Mouse (Mus musculus): ENCODE results near the gene Tnpo3.

Tnpo3 gene

DNA sequence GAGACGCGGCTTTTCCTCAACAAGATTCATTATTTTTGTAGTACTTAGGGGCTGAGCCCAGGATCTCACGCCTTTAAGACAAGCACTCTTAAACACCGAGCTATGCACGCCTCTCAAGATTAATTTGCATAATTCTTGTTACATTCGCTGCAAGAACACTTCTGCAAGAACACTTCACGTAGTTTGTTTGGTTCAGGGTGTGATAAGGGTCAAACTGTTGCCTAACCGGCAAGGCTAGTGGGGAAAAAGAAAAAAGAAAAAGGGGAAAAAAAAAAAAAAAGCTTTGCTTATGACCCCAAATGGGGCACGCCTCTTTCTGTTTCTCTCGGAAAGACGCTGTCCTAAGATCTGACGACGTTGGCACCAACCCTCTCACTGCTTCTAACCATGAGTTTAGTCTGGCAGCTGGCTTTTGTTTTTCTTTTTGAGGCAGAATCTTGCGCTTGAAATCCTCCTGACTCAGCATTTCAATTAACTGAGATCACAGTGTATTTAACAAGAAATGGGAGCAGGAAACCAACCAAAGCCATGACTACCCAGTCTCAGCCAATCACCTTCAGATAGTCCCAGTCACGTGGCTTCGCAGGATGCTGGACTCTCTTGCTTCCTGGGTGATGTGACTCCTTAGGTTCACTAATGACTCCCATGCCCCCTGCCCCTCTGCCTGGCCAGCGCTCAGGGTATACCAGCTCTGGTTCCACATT is 11.3 kb upstream of the Tnpo3 start:
- WGBS, result 52% methylated on average over 17 of the region's 17 CpGs

DNA sequence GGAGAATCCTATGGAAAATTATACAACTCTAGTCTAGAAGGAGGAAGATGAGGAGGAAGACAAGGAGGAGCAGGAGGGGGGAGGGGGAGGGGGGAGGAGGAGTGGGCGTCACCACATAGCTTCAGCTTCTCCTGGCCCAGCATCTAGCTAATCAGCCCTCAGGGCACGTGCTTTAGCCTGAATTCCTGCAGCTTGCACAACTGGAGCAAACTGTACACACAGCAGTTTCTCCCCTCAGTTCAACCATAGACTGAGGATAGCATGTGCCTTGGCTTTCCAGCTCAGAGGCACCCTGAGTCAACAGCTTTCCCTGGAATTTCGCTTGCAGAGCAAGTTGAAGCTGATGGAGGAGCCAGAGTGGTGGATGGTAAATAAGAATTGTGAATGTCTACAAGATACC is 10.5 kb upstream of the Tnpo3 start:
- 44% methylated on average over 3 of the region's 3 CpGs for WGBS

DNA sequence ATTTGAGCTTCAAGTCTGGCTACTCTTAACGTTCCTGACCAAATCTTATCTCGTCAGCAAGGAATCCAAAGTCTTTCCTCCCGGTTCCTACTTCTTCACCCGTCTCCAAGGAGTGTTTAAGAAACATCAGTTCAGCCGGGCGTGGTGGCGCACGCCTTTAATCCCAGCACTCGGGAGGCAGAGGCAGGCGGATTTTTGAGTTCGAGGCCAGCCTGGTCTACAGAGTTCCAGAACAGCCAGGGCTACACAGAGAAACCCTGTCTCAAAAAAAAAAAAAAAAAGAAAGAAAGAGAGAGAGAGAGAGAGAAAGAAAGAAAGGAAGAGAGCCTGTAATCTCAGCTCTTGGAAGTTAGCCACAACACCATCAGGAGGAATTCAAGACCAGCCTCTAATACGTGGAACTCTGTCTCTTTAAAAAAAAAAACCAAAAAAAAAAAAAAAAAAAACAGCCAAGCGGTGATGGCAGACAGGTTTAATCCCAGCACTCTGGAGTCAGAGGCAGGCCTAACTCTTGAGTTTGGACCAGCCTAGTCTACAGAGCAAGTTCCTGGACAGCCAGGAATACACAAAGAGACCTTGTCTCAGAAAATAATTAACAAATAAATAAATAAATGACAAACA is 443 bp upstream of the Tnpo3 start:
- 15% methylated on average over 13 of the region's 13 CpGs for WGBS

DNA sequence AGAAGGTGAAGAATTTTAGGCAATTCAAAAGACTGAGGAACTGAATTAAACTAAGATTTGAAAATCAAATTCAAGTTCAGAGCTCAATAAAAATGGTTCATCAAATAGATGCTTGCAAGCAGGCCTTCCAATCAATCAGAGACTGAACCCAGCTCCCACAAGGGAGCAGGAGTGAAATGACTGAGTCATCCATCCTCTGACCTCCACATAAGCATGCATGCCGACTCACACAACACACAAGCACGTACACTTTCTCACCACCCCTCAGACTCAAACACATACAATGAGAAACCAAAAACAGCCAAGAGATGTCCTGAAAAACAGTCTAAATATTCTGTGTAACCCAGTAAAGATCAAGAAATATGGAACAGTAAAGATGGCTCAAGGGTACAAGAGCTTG is 14.0 kb downstream of the Tnpo3 start:
- WGBS, result 62% methylated on average over 2 of the region's 2 CpGs

DNA sequence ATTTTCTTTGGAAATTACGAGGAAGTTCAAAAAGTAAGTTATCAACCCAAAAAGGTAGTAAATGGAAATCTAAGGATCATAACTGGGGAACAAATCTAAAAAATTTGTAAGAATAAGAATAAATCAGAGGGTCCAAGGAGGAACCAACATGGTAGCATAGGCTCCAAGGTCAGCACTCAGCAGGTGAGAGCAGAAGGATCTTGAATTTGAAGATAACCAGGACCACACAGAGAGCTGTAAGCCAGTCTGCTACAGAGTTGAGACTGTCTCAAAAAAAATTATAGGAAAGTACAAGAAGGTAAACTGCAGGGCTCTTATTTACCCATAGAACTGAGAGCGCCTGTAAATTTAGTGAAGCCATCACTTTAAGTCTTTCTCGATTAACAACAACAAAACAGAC is 28.5 kb downstream of the Tnpo3 start:
- 98% methylated on average over 3 of the region's 3 CpGs for WGBS

DNA sequence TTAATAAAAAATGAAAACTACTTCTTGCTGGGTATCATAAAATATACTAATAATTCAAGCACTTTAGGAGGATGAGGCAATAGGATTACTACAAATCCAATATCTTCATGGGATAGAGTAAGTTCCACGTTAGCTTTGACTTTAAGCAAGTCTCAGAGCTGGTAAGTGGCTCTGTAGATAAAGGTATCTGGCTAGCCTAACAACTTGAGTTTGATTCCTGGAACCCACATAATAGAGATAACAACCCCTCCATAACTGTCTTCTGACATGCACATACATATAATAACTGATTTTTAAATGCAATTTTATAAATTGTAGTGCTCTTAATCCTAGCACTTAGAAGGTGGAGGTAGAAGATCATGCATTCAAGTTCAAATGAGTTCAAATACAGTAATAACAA is 28.9 kb downstream of the Tnpo3 start:
- whole genome bisulfite sequencing, result 95% methylated on average over 1 of the region's 1 CpGs

DNA sequence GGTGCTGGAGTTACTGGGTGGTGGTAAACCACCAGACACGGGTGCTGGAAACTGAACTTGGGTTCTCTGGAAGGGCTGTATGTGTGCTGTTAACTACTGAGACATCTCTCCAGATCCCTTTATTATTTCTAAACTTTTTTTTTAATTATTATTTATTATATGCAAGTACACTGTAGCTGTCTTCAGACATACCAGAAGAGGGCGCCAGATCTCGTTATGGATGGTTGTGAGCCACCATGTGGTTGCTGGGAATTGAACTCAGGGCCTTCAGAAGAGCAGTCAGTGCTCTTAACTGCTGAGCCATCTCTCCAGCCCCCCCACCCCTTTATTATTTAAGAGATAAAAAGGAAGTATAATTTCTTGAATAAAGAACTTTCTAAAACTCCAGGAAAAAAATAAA is 33.3 kb downstream of the Tnpo3 start:
- 89% methylated on average over 3 of the region's 3 CpGs for whole genome bisulfite sequencing

DNA sequence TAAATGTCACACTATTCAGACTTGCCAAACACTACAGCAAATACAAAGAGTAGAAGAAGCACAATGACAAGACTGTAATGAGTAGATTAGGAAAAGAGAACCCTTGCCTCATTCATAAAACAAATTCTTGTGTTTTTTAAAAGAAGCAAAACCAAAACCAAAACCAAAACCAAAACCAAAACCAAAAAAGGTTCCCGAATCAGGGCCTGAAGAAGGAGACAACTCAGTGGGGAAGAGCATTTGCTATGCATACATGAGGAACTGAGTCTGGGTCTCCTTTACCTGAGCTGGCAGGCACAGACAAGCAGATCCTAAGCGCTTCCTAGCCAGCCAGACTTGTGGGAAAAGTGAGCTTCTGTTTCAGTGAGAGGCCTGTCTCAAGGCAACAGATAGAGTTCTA is 52.6 kb downstream of the Tnpo3 start:
- 89% methylated on average over 2 of the region's 2 CpGs for WGBS

DNA sequence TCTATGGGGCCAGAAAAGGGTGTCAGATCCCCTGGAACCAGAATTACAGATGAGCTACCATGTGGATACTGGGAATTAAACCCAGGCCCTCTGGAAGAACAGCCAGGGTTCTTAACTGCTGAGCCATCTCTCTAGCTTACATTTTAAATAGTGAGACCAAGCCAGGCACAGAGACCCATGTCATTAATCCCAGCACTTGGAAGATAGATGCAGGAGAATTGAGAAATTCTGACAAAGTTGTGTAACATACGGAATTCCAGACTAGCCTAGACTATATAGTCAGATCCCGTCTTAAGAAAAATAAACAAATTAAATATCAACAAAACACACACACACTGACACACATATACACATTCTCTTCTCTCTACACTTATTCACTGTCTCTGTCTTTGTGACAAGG is 57.2 kb downstream of the Tnpo3 start:
- 88% methylated on average over 2 of the region's 2 CpGs for WGBS

DNA sequence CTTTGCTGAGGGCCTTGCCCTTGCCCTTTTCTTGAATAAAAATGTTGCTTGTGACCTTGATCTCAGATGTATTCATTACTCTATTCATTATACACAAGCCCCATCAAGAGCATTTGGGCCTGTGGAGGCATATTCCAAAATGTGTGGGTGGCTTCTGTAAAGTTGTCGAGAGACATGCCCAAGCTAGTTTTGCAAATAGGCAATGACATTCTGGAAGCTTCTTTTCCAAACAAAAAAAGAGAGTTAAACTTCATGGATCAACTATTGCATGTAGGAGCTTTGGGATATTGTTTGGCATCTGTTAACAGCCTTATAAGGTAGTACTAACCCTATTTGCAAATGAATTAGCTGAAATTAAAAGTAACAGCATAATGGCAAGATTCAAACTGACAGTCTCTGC is 61.6 kb downstream of the Tnpo3 start:
- 42% methylated on average over 1 of the region's 1 CpGs for WGBS

DNA sequence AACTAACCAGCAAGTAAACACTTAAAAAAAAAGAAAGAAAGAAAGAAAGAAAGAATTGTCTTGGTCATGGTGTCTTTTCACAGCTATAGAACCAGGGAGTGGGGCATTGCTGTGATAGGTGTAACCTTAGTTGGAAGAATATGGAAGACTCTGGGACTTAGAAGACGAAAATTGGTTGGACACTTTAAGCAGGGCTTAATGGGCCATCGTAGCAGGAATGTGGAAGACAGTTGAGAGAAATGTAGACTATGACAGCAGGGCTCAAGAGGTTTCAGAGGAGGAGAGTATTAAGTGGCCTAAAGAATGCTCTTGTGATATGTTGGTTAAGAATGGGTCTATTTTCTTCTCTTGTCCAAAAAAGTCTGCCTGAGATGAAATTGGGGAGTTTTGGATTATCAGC is 64.1 kb downstream of the Tnpo3 start:
- 98% methylated on average over 2 of the region's 2 CpGs for WGBS

DNA sequence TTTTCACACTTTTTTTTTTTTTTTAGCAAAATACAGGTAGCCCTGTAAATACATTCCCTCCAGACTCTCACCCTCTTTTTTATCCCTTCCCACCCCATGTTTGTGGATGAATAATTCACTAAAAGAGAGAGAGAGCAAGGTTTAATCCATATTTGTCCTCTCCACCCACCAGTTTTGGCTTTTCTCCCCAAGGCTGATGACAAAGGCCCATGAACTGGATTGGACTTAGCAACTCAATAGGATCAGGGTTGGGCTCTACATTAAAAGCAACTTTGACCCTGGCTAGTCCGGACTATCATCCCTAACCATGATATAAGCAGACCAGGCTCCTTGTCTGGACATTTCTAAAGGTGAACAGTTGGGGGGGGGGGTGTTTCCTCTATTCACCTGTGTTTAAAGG is 68.7 kb downstream of the Tnpo3 start:
- 85% methylated on average over 1 of the region's 1 CpGs for WGBS

DNA sequence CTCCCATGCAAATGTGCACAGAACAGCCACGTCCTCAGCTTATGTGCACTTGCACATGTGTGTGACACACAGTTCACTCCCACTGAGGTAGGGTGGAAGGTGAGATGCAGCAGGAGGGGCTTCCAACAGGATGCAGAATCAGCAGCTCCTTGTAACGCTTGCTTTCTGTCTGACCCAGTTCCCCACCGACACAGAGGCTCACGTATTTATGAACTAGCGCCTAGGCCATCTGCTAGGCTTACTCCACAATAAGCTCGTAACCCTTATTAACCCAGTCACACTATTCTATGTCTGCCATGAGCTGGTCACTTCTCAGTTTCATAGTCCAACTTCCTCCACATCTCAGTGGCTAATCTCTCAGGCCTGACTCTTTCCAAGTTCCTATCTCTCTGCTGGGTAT is 69.5 kb downstream of the Tnpo3 start:
- 52% methylated on average over 6 of the region's 6 CpGs for WGBS

DNA sequence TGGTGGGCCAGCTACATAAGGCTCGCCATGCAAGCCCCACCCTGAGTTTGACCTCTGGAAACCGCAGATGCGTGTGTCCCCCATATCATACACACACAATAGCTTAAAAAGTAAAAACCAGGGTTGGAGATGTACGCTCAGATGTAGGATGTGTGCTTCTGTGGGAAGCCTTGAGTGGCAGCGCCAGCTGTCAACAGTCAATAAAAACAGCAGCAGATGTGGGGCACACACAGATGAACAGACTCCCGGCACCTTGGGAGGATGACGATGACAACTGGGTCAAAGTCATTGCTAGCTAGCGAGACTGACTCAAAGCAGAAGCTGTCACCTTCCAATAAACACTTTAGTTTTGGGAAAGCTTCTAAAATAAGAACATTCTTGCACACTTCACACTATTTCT is 70.2 kb downstream of the Tnpo3 start:
- 76% methylated on average over 8 of the region's 8 CpGs for WGBS

DNA sequence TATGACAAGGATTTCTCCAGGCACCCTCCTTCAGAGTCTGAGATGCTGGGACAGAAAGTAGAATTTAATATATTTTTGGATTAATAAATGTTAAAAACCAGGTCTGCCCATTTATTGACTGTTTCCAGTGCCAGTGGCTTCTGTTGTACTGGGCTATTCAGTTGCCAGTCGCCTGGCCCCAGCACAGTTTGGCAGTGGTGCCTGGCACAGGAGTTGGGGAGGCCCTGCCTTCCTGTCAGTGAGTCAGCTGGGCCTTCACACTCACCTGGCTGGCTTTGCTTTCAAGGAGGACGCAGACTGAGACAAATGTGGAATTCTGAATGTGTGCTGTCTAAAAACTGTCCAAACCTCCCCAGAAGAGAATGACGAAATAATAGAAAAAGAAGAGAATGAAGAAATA is 72.5 kb downstream of the Tnpo3 start:
- WGBS, result 67% methylated on average over 3 of the region's 3 CpGs

DNA sequence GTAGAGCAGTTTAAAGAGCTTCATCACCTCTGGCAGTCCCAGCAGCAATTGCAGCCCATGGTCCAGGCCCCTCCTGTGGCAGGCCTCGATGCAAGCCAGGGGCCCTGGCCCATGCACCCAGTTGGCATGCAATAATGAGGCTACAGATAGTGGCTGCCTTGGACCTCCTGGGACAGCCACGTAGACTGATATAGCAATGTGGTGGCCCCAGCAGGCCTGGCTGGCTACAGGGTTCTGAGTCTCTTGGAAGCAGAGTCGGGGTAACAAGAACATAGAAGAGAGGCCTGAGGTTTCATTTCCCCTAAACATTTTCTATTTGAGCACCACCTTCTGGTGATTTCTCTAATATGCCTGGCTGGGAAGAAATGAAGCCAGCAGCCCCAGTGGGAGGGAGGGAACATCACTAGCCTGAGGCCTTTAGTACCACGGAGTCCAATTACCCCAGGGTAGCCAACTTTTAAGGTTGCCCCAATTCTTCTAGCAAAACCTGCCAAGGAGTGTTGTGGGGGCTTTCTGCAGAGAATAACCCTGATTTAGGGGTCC is 73.0 kb downstream of the Tnpo3 start:
- WGBS, result 56% methylated on average over 4 of the region's 4 CpGs

DNA sequence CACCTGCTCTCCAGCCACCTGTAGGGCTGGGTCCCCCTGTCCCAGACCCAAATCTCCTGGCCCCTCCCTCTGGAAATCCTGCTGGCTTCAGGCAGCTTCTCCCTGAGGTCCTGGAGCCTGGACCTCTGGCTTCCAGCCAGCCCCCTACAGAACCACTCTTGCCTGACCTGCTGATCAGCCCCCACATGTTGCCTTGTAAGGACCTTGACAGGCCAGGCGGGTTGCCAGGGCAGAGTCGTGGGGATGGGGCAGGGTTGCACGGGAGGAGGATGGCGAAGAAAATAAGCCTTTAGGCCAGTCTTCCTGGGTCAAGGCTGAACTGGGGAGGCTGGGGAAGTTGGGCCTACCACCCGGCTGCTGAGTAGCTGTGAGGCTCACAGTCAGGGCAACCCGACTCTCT is 74.4 kb downstream of the Tnpo3 start:
- 74% methylated on average over 6 of the region's 6 CpGs for WGBS

DNA sequence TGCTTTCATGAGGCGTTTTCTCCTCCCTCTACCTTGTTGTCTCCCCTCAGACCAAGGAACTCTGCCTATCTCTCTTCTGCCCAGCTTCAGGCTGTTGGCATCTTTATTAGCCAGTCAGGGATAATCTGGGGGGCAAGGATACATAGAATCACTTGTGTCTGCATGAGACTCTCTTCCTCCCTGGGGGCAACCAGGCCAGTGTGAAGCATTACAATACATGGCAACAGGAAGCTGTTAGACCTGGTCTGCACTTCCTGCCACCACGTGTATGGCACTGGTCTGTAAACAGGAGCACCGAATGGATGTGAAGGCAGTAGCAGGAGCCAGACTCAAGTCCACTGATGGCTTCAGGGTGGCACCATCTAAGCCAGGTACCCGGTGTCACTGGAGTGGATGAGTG is 79.6 kb downstream of the Tnpo3 start:
- 81% methylated on average over 4 of the region's 4 CpGs for WGBS

DNA sequence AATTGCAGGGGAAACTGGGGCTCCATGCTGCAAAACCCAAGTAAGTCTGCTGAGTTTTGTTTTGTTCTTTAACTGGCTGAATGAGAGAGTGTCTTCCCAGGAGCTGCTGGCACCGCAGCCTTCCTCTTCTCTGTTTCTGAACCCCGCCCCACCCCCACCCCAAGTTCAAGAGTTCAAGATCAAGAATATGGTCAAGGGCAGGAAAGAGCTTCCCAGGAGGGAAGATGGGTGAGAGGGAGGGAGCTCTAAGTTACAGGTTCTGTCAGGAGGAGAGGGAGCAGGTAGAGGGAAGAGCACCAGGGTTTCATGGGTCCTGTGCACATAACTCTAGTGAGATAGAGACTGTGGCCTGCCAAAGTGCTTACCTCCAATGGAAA is 80.3 kb downstream of the Tnpo3 start:
- 41% methylated on average over 2 of the region's 2 CpGs for WGBS

DNA sequence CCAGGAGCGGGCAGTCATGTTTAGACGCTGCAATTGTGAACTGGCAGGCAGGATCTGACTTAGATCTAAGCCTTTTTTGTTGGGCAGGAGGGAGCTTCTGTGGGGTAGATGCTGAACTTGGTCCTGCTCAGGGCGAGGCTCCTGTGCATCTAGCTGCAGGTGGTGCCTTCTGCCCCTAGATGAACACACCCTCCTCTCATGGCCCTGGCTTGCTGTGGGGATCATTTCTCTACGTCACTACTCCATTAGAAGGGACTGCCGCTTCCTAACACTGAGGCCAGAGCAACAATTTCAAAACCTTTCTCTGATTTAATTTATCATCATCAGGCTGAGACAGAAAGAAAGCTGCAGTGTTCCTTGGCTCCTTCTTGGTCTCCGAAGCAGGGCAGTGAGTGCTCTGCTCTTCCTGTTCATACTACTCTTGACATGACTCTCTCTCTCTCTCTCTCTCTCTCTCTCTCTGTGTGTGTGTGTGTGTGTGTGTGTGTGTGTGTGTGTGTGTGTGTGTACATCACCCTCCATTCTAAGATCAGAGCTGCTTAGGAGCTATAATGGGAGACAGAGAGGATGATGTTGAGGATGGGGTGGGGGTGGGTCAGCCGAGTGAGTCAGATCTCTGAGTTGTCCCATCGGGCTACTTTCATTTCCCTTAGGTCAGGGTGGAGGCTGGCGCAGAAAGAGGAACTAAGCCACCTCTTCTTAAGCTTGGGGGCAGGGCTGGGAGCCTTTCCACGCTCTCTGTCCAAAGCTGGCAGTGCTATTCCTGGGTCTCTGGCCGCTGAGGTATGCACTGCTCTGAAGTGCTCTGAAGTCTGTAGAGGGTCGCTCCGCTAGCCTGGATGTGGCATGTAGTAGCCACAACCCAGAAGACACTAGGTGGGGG is 80.9 kb downstream of the Tnpo3 start:
- WGBS, result 38% methylated on average over 13 of the region's 13 CpGs

DNA sequence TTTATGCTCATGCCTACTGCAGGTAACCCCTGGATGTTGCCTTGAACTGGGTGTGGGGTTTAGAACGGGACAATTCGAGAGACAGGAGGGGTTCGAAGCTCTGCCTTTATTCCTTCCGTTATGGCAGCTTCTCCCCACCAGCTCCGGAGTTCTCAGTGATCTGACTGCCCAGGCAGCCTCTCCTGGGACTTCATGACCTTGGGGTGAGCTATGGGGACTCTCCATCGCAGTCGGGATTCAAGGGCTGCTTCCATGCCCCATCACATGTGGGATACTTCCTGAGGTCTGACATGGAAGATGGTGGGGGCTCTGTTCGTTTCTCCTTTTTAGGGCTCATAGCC is 81.6 kb downstream of the Tnpo3 start:
- 20% methylated on average over 8 of the region's 8 CpGs for WGBS

DNA sequence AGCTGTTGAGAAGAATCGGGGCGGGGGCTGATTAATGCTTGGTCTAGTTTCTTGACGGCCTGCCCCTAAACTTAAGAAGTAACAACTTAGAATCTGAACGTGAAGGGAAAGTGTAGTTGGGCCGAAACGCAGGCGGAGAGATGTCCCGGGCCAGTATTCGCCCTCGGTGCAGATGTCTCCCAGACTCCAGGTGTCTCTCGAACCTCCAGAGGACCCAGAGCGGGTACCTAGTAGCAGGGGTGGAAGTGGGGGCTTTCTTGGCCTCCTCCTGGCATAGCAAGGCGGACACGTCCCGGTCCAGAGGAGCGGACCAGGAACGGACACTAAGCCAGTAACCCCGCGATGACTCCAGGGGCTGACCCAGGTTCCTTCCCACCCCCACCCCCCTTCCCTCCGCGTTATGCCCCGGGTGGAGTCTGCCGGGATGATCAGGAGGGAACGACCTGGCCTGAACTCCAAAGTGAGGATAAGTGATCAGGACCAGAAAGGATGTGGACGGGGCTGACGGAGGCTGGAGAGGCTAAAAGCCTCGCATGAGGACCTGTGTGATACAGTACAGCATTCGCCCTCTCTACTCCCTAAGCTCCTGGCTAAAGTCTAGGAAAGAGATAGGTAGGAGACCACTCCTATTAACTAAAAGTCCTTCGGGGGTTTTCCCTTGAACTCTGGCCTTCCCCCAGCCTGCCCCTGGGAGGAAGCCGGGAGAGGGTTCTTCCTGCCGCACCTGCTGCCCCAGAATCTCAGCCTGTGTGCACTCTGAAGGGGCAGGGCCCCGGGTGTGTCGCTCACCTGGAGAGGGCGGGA is 82.1 kb downstream of the Tnpo3 start:
- 8% methylated on average over 34 of the region's 34 CpGs for WGBS

Measured in cerebral cortex, adult 2 months (tissue).